Mouse (Mus musculus): ENCODE data around the gene Ugt8a.

Gene Ugt8a

DNA sequence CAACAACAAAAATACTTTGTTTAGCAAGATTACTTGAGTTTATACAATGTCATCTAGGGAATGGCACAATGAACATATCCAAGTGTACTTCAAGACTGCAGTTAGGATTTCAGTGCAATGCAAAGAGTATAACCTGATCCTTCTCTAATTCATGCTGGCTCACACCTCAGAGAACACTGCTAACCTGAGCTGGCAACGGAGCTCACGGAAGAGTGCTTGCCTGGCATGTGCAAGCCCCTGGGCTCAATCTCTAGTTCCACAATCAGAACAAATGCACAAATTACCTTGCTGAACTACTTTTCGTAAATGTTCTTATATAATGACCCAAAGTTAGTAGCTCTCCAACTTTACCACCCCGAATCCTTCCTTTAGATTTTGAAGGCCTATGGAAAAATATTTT lies 68.5 kb downstream of the Ugt8a start:
- DNase-seq (ENCODE audit: low spot score in 2 of 2), result no peak

DNA sequence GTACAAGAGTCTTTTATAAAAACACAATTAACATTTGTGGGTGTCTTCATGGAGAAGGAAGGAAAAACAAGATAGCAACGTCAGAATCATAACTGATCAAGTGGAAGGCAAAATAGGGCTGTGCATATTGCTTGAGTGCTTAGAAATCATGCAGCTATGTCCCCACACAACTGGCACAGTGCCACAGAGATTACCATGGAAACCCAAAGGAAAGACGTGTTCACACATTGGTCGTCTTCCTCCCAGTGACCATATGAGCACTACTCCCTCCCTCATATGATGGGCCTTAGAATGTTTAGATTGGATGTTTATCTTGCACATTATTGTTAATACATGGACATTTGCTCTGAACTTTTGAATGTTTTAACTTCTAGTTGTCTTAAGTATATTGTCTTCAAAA lies 76.8 kb downstream of the Ugt8a start:
- no peak for DNase-seq (ENCODE audit: low spot score in 2 of 2)

DNA sequence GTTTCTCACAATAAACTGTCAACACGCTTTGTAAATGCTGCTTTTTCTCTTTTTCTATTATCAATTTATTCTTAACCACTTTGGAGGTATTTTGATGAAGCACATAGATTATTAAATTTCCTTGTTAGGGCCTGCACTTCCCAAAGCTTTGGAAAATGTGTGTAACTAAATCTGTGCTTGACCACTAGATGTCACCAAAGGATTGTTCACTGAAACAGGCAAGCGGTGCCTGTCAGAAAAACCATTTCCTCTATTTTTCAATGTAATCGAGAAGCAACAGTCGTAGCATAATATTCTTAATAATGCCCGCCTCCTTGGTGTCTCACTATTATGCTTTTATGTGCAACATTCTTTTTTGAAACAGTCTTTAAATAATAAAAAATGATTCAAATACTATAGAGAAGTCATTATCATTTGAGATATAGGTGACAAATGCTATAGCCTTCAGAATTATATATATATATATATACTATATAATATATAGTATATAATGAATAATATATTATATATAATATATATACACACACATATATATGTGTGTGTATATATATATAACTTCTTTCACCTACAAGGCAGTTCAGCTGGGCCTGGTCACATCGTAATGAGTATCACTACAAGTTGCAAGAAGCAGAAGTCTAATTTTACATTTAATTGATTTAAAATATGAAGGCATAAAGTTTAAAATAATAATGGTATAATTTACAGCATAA lies 89.1 kb downstream of the Ugt8a start:
- DNase-seq (ENCODE audit: low spot score in 2 of 2), result peak in 1 of 2 experiments; percentile 2

DNA sequence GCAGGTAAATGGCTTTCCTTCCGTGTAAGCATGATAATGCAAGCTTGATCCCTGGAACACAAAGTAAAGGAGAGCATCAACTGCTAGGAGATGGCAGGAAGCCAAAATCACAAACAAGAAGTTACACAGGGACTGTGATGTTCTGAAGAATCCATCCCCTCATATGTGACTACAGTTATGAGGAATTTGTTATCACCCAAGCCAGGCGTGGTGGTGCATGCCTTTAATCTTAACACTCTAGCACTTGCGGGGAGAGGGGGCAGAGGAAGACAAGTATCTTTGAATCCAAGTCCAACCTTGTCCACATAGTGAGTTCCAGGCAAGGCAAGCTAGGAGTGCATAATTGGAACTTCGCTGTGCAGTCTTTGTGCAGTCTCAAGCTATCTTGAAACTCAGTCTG lies 110.4 kb downstream of the Ugt8a start:
- no peak for DNase-seq (ENCODE audit: low spot score in 2 of 2)

DNA sequence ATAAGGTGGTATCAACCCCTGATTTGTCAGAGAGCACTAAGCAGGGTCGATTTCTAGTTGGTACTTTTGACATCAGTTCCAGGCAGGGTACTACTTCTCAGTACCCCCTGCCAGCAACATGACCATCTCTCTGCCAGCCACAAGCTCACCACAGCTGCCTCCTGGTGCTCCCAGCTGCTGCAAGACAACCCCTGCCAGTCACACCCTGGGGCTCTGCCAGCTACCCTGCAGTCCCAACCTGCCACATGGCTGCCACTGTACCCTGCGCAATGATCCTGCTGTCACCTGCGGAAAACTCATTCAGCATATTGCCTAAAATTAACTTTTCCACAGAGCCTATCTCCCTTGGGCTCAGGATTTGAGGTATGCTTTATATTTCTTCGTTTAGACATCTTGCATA lies 111.2 kb downstream of the Ugt8a start:
- no peak for DNase-seq (ENCODE audit: low spot score in 2 of 2)

DNA sequence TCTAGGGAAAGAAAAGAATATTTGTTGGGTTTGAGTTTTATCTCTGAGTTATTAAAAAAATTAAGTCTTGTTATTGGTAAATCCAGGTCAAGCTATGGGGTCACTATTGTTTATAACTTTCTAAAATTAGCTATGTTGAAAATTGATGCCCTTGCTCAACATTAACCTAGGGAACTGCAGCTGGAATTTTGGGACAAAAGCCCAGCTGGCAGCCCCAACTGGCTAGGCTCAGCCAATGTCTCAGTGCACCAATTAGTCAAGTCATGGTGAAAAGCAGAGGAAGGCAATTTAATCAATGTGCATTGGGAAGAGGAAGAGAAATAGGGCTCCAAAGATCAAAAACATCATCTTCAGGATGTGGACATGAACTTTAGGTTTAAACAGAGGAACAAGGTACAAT lies 118.7 kb downstream of the Ugt8a start:
- DNase-seq (ENCODE audit: low spot score in 2 of 2), result no peak
